Mouse (Mus musculus): ENCODE results near the gene Hmcn1. TPM values are rescaled to one million over a fixed set of nuclear protein-coding genes. Genes with fewer than 3 reads are reported as not detected.

The Hmcn1 gene
- total and polyA plus RNA-seq, 3 experiments = 0.33 TPM; not detected in 2

GRCm38 (mm10) chr1:151025049-151025773, 32.0 kb upstream of the Hmcn1 start:
- TF ChIP-seq TAL1 (conservative IDR thresholded peaks at IDR 0.05; ENCODE audit: low read depth, low read length) (no peak), GATA1 (IDR thresholded peaks at IDR 0.05; ENCODE audit: borderline replicate concordance, low read length) (no peak), POLR2AphosphoS5 (IDR thresholded peaks at IDR 0.05; ENCODE audit: insufficient replicate concordance, low read depth, low read length) (no peak), GATA2 (IDR thresholded peaks at IDR 0.05; ENCODE audit: borderline replicate concordance, low read depth, low read length) (no peak), CTCF (IDR thresholded peaks at IDR 0.05; ENCODE audit: low read depth, low read length) (no peak)
- peaks cover 43% of the 10 kb centered on the region for H3K27me3 ChIP-seq (ENCODE audit: insufficient read depth, low read length)
- no peak overlapping the region for H3K4me3 ChIP-seq (ENCODE audit: low read depth, low read length)
- H3K9me3 ChIP-seq (replicated peaks) = no peaks in the 10 kb centered on the region
- H3K4me1 ChIP-seq (ENCODE audit: insufficient read depth, low read depth, low read length) = no peaks in the 10 kb centered on the region
- ATAC-seq (ENCODE audit: extremely low read depth, insufficient number of reproducible peaks, low FRiP score, poor library complexity, severe bottlenecking) (no peak), DNase-seq (ENCODE audit: low spot score) (no peak)
- no peaks in the 10 kb centered on the region for H3K36me3 ChIP-seq (replicated peaks)

DNA sequence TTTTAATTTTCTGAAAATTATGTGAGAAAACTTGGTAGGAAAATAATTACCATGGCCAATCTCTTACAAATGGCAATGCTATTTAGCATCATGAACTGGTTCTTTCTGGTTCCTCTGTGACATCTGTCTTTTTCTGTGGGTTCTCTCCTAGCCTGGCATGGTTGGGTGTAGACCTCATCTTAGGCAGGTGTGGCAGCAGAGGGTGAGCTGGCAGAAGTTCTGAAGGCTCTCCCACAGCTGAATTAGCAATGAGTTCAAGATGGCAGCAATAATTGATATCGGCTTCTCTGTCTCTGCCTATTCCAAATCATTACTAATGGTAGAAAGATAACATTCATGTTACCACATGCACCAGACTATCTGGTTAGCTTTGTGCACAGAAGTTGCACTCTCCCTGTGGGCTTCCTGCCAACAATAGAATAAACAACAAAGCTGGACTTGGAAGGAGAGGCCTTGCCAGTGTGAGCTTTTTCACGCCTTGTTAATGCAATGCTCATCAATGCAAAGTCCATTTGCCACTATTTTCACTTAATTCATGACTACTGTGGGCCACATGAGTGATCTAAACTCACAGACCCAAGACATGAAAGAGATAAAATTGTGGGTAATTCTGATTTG, 26.1 kb upstream of the Hmcn1 start:
- no peaks in the 10 kb centered on the region for H3K36me3 ChIP-seq (replicated peaks)
- H3K4me3 ChIP-seq (ENCODE audit: low read depth, low read length) = no peak overlapping the region
- no peaks in the 10 kb centered on the region for H3K4me1 ChIP-seq (ENCODE audit: insufficient read depth, low read depth, low read length)
- TF ChIP-seq GATA1 (IDR thresholded peaks at IDR 0.05; ENCODE audit: borderline replicate concordance, low read length) (no peak), CTCF (IDR thresholded peaks at IDR 0.05; ENCODE audit: low read depth, low read length) (no peak), POLR2AphosphoS5 (IDR thresholded peaks at IDR 0.05; ENCODE audit: insufficient replicate concordance, low read depth, low read length) (no peak), GATA2 (IDR thresholded peaks at IDR 0.05; ENCODE audit: borderline replicate concordance, low read depth, low read length) (no peak), TAL1 (conservative IDR thresholded peaks at IDR 0.05; ENCODE audit: low read depth, low read length) (no peak)
- ATAC-seq (ENCODE audit: extremely low read depth, insufficient number of reproducible peaks, low FRiP score, poor library complexity, severe bottlenecking) (no peak), DNase-seq (ENCODE audit: low spot score) (no peak)
- peaks cover 21% of the 10 kb centered on the region for H3K27me3 ChIP-seq (ENCODE audit: insufficient read depth, low read length)
- H3K9me3 ChIP-seq (replicated peaks) = no peaks in the 10 kb centered on the region

GRCm38 (mm10) chr1:151011056-151011455, 17.8 kb upstream of the Hmcn1 start:
- Histone ChIP-seq H3K27me3 (ENCODE audit: insufficient read depth, low read length) (peaks cover 8% of the 10 kb centered on the region; the same call in 1 of the 2 replicates), H3K36me3 (replicated peaks) (no peaks in the 10 kb centered on the region), H3K4me1 (ENCODE audit: insufficient read depth, low read depth, low read length) (no peaks in the 10 kb centered on the region; the same call in 1 of the 2 replicates), H3K9me3 (replicated peaks) (no peaks in the 10 kb centered on the region), H3K4me3 (ENCODE audit: low read depth, low read length) (no peak overlapping the region)
- peak; percentile 97 for TF ChIP-seq CTCF (IDR thresholded peaks at IDR 0.05; ENCODE audit: low read depth, low read length)
- no peak for TF ChIP-seq POLR2AphosphoS5 (IDR thresholded peaks at IDR 0.05; ENCODE audit: insufficient replicate concordance, low read depth, low read length)
- no peak for TF ChIP-seq GATA2 (IDR thresholded peaks at IDR 0.05; ENCODE audit: borderline replicate concordance, low read depth, low read length)
- DNase-seq (ENCODE audit: low spot score) (peak; percentile 45), ATAC-seq (ENCODE audit: extremely low read depth, insufficient number of reproducible peaks, low FRiP score, poor library complexity, severe bottlenecking) (peak; percentile 60)

- peaks cover 8% of the 10 kb centered on the region; the same call in 1 of the 2 replicates for H3K27me3 ChIP-seq (ENCODE audit: insufficient read depth, low read length)
- TF ChIP-seq CTCF (IDR thresholded peaks at IDR 0.05; ENCODE audit: low read depth, low read length) (peak; percentile 93), POLR2AphosphoS5 (IDR thresholded peaks at IDR 0.05; ENCODE audit: insufficient replicate concordance, low read depth, low read length) (no peak)
- H3K36me3 ChIP-seq (replicated peaks) = no peaks in the 10 kb centered on the region
- no peaks in the 10 kb centered on the region for H3K9me3 ChIP-seq (replicated peaks)
- H3K4me1 ChIP-seq (ENCODE audit: insufficient read depth, low read depth, low read length) = no peaks in the 10 kb centered on the region; the same call in 1 of the 2 replicates
- H3K4me3 ChIP-seq (ENCODE audit: low read depth, low read length) = no peak overlapping the region
- ATAC-seq (ENCODE audit: extremely low read depth, insufficient number of reproducible peaks, low FRiP score, poor library complexity, severe bottlenecking) (peak; percentile 67; the same call in 1 of the 2 replicates), DNase-seq (ENCODE audit: low spot score) (peak; percentile 31)
Measured at GRCm38 (mm10) chr1:151009115-151009797, 16.0 kb upstream of the Hmcn1 start.

DNA sequence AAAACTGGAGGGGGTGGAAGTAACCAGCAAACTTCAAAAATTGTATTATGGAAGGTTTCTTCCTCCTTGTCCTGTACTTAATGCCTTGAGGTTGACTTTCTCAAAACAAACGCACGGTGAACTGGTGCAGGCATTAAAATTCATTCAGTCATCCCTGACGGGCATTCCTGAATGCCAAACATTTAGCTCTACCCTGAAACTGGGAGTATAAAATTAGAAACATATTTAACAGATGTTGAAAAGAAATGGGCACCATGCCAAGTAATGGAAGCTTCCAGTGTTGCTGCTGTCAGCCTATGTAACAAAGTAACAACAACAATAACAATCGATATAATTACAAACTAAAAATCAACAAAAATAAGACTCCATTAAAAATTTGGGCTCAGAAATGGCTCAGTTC, 14.5 kb upstream of the Hmcn1 start:
- TF ChIP-seq GATA2 (IDR thresholded peaks at IDR 0.05; ENCODE audit: borderline replicate concordance, low read depth, low read length) (no peak), CTCF (IDR thresholded peaks at IDR 0.05; ENCODE audit: low read depth, low read length) (no peak)
- Histone ChIP-seq H3K36me3 (replicated peaks) (no peaks in the 10 kb centered on the region), H3K4me1 (ENCODE audit: insufficient read depth, low read depth, low read length) (no peaks in the 10 kb centered on the region; the same call in 1 of the 2 replicates), H3K4me3 (ENCODE audit: low read depth, low read length) (no peak overlapping the region), H3K27me3 (ENCODE audit: insufficient read depth, low read length) (peaks cover 8% of the 10 kb centered on the region; the same call in 1 of the 2 replicates), H3K9me3 (replicated peaks) (no peaks in the 10 kb centered on the region)
- no peak for DNase-seq (ENCODE audit: low spot score)
- ATAC-seq (ENCODE audit: extremely low read depth, insufficient number of reproducible peaks, low FRiP score, poor library complexity, severe bottlenecking) = no peak

- H3K4me1 ChIP-seq (ENCODE audit: insufficient read depth, low read depth, low read length) = peaks cover 4% of the 10 kb centered on the region; the same call in 1 of the 2 replicates
- no peak overlapping the region for H3K4me3 ChIP-seq (ENCODE audit: low read depth, low read length)
- TF ChIP-seq GATA1 (IDR thresholded peaks at IDR 0.05; ENCODE audit: borderline replicate concordance, low read length) (no peak), TAL1 (conservative IDR thresholded peaks at IDR 0.05; ENCODE audit: low read depth, low read length) (no peak), CTCF (IDR thresholded peaks at IDR 0.05; ENCODE audit: low read depth, low read length) (no peak), POLR2AphosphoS5 (IDR thresholded peaks at IDR 0.05; ENCODE audit: insufficient replicate concordance, low read depth, low read length) (no peak), GATA2 (IDR thresholded peaks at IDR 0.05; ENCODE audit: borderline replicate concordance, low read depth, low read length) (no peak)
- no peaks in the 10 kb centered on the region for H3K36me3 ChIP-seq (replicated peaks)
- ATAC-seq (ENCODE audit: extremely low read depth, insufficient number of reproducible peaks, low FRiP score, poor library complexity, severe bottlenecking) = no peak
- no peaks in the 10 kb centered on the region for H3K9me3 ChIP-seq (replicated peaks)
- peaks cover 4% of the 10 kb centered on the region; the same call in 1 of the 2 replicates for H3K27me3 ChIP-seq (ENCODE audit: insufficient read depth, low read length)
- no peak for DNase-seq (ENCODE audit: low spot score)
Measured at GRCm38 (mm10) chr1:151004007-151004406, 10.8 kb upstream of the Hmcn1 start.
